Mouse (Mus musculus) ES-E14 (cell line): ENCODE results near the gene Cxadr.

Experiments
- CHD2 ChIP-seq: IDR thresholded peaks from 2 replicates; pipeline ENCODE4 v1.6.1; 2014; ENCODE audit warnings: mild to moderate bottlenecking, low read depth, low read length, inconsistent platforms
- MAFK ChIP-seq: IDR thresholded peaks from 2 replicates; pipeline ENCODE4 v1.6.1; 2014; ENCODE audit warnings: mild to moderate bottlenecking, low read depth, low read length, inconsistent platforms; ENCODE audit not compliant: insufficient read depth
- ZNF384 ChIP-seq: IDR thresholded peaks from 2 replicates; pipeline ENCODE4 v1.6.1; 2012; ENCODE audit warnings: low read depth, low read length, inconsistent platforms

DNA sequence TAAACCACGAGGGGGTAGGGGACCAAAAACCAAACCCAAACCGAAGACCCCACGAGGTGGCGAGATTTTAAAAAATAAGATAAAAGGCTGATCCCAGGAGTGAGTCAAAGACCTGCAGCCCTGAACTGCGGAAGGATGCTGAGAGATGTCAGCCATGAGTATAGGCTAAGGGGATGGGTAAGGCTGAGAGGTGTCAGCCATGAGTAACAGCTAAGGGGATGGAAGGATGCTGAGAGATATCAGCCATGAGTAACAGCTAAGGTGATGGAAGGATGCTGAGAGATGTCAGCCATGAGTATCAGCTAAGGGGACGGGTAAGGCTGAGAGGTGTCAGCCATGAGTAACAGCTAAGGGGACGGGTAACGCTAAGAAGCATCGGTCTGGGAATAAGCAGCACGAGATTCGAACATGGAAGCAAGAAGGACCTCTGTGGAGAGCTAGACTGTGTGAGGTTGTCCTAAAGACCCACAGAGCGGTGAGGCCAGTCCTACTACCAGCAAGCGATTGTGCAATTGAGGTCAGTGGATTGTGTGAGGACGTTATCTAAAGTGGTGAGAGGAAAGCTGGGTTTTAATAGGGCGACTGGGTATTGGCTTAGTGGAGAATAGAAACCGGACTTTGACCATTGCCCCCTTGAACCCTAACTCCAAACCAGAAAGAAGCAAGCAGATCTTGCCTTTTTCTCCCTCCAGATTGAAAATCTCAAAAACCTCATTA lies 6.3 kb downstream of the Cxadr start:
- TF ChIP-seq ZNF384: no peak
- TF ChIP-seq MAFK: no peak
- no peak for TF ChIP-seq CHD2
